8 mouse cellular contexts compared by ENCODE assay signal in genomic region chr3:89998612-89999054, GRCm38 (mm10). TPM values are rescaled to one million over a fixed set of nuclear protein-coding genes. Genes with fewer than 3 reads are reported as not detected.
DNase-seq lines count a peak whose midpoint lies in the region; ATAC-seq and TF ChIP-seq lines count a peak whose summit lies in the region.

Gene Hax1, minus strand, starts transcription at chr3:89998780.

- H3K27me3 ChIP-seq in embryonic facial prominence, embryonic 15.5 days: no peaks in the 10 kb centered on the region
- no peaks in the 10 kb centered on the region for H3K27me3 ChIP-seq in limb, embryonic 14.5 days (ENCODE audit: control insufficient read depth, insufficient read depth, low read length)
- no peaks in the 10 kb centered on the region for H3K27me3 ChIP-seq in midbrain, postnatal 0 days (ENCODE audit: insufficient read depth, low read length)

- H3K27ac ChIP-seq in bone marrow, adult 2 months (ENCODE audit: control insufficient read depth, insufficient read depth, low read depth, low read length, poor library complexity): peak within 1 kb of the TSS; percentile 69
- peak within 1 kb of the TSS; percentile 99 for H3K27ac ChIP-seq in embryonic facial prominence, embryonic 15.5 days (replicated peaks)
- H3K27ac ChIP-seq in limb, embryonic 14.5 days (replicated peaks; ENCODE audit: low read depth, low read length): peak within 1 kb of the TSS; percentile 94
- H3K27ac ChIP-seq in midbrain, postnatal 0 days (ENCODE audit: low read depth, low read length): peak within 1 kb of the TSS; percentile 87

- ATAC-seq in embryonic facial prominence, embryonic 15.5 days (ENCODE audit: insufficient number of reproducible peaks, low FRiP score, low TSS enrichment, low read depth): peak; percentile 93
- ATAC-seq in limb, embryonic 14.5 days (ENCODE audit: low FRiP score, low read depth): peak; percentile 92
- peak; percentile 94 for ATAC-seq in midbrain, postnatal 0 days (ENCODE audit: low FRiP score)

- peak within 1 kb of the TSS; percentile 71 for H3K4me3 ChIP-seq in bone marrow, adult 2 months (replicated peaks; ENCODE audit: control insufficient read depth, low read depth, low read length)
- H3K4me3 ChIP-seq in embryonic facial prominence, embryonic 15.5 days (replicated peaks): peak within 1 kb of the TSS; percentile 74
- peak within 1 kb of the TSS; percentile 79 for H3K4me3 ChIP-seq in limb, embryonic 14.5 days (replicated peaks; ENCODE audit: low read length)
- H3K4me3 ChIP-seq in midbrain, postnatal 0 days (ENCODE audit: low read depth, low read length): peak within 1 kb of the TSS; percentile 64

- peaks cover 45% of the 10 kb centered on the region for H3K36me3 ChIP-seq in embryonic facial prominence, embryonic 15.5 days
- peaks cover 62% of the 10 kb centered on the region for H3K36me3 ChIP-seq in limb, embryonic 14.5 days (ENCODE audit: control insufficient read depth, insufficient read depth, low read length)
- peaks cover 24% of the 10 kb centered on the region for H3K36me3 ChIP-seq in midbrain, postnatal 0 days (ENCODE audit: insufficient read depth, low read length)

- TF ChIP-seq POLR2A in bone marrow, adult 2 months (IDR thresholded peaks at IDR 0.05; ENCODE audit: borderline replicate concordance, control insufficient read depth, low read depth, low read length): peak; percentile 79; the same call in 1 of the 2 replicates
- TF ChIP-seq POLR2A in limb, embryonic 14.5 days (IDR thresholded peaks at IDR 0.05; ENCODE audit: borderline replicate concordance, extremely low read depth, insufficient read depth, insufficient read length): 0 out of 2 replicates have a peak, but pooled peaks have one; percentile 8

- no peaks in the 10 kb centered on the region for H3K4me1 ChIP-seq in bone marrow, adult 2 months (ENCODE audit: control insufficient read depth, insufficient read depth, low read length)
- H3K4me1 ChIP-seq in embryonic facial prominence, embryonic 15.5 days: peaks cover 10% of the 10 kb centered on the region
- peaks cover 12% of the 10 kb centered on the region for H3K4me1 ChIP-seq in limb, embryonic 14.5 days (ENCODE audit: control insufficient read depth, insufficient read depth, low read length)
- 0 out of 2 replicates have a peak, but pooled peaks cover 5% of the 10 kb centered on the region for H3K4me1 ChIP-seq in midbrain, postnatal 0 days (ENCODE audit: insufficient read depth, low read length)

- H3K4me2 ChIP-seq in embryonic facial prominence, embryonic 15.5 days (replicated peaks): peak within 1 kb of the TSS; percentile 66
- peak within 1 kb of the TSS; percentile 82 for H3K4me2 ChIP-seq in limb, embryonic 14.5 days (replicated peaks; ENCODE audit: low read depth, low read length, severe bottlenecking)
- H3K4me2 ChIP-seq in midbrain, postnatal 0 days (ENCODE audit: low read depth, low read length, poor library complexity, severe bottlenecking): peak within 1 kb of the TSS; percentile 89

- DNase-seq in 416B (ENCODE audit: low read depth): peak; percentile 97
- DNase-seq in heart, adult 8-10 months (ENCODE audit: low spot score): peak; percentile 95
- peak; percentile 96 for DNase-seq in kidney, adult 9 months
- peak; percentile 94 for DNase-seq in limb, embryonic 14.5 days (ENCODE audit: low spot score)
- peak; percentile 96 for DNase-seq in midbrain, postnatal 0 days (ENCODE audit: low spot score)
- DNase-seq in spleen, postnatal 14 days (ENCODE audit: low spot score in 2 of 2): peak; percentile 85 to 93

- H3K9me3 ChIP-seq in embryonic facial prominence, embryonic 15.5 days (replicated peaks): no peaks in the 10 kb centered on the region
- H3K9me3 ChIP-seq in limb, embryonic 14.5 days (ENCODE audit: control insufficient read depth, low read length): no peaks in the 10 kb centered on the region
- H3K9me3 ChIP-seq in midbrain, postnatal 0 days (ENCODE audit: low read length): no peaks in the 10 kb centered on the region

- under 1% methylated on average over 26 of the region's 26 CpGs for WGBS in bone marrow, adult 2 months
- WGBS in embryonic facial prominence, embryonic 15.5 days: under 1% methylated on average over 26 of the region's 26 CpGs
- under 1% methylated on average over 26 of the region's 26 CpGs for WGBS in limb, embryonic 14.5 days
- WGBS in midbrain, postnatal 0 days: under 1% methylated on average over 26 of the region's 26 CpGs

- no peak for TF ChIP-seq CTCF in bone marrow, adult 2 months (IDR thresholded peaks at IDR 0.05; ENCODE audit: control insufficient read depth, insufficient read depth, low read length)
- no peak; the same call in 1 of the 2 replicates for TF ChIP-seq CTCF in midbrain, postnatal 0 days (IDR thresholded peaks at IDR 0.05)

- peak within 1 kb of the TSS; percentile 90 for H3K9ac ChIP-seq in embryonic facial prominence, embryonic 15.5 days
- peak within 1 kb of the TSS; percentile 78 for H3K9ac ChIP-seq in limb, embryonic 14.5 days (ENCODE audit: low read depth, low read length, severe bottlenecking)
- H3K9ac ChIP-seq in midbrain, postnatal 0 days (replicated peaks; ENCODE audit: low read length, poor library complexity, severe bottlenecking): peak within 1 kb of the TSS; percentile 85

RNA-seq across cellular contexts. Expression of gene Hax1, which starts in this region (rescaled TPM):
- polyA plus RNA-seq in bone marrow, adult 2 months (2011; ENCODE audit: insufficient read depth, insufficient read length, low replicate concordance, missing spikeins): 34.2 and 70.1 TPM in 2 replicates
- 145 and 152 TPM in 2 replicates for polyA plus RNA-seq in embryonic facial prominence, embryonic 15.5 days (2015; fragmentation: Nextera tagmentation; extraction: Ambion mirVana)
- 10 to 100 TPM; 38.8 to 56.6 (median 46.9) TPM for total RNA-seq in heart, adult 8-10 months (2022)
- 110 and 121 TPM in 2 replicates for polyA plus RNA-seq in limb, embryonic 14.5 days (2012; rRNA removed)
- polyA plus RNA-seq in limb, embryonic 14.5 days (2014; fragmentation: Nextera tagmentation; extraction: Ambion mirVana): 135 and 139 TPM in 2 replicates
- total RNA-seq in midbrain, postnatal 0 days (2014; rRNA removed): 40.6 and 45.7 TPM in 2 replicates
- 71.8 and 77.4 TPM in 2 replicates for polyA plus RNA-seq in midbrain, postnatal 0 days (2015; fragmentation: Nextera tagmentation; extraction: Ambion mirVana)

Comparison
In these comparisons a context has a peak if more than half of its experiments do, and no peak if none do; other contexts are left out.
1. Peak in every context shown above with its lines: DNase-seq, ATAC-seq, H3K4me3 ChIP-seq and H3K27ac ChIP-seq.